Mouse (Mus musculus): ENCODE measurements at regions not wholly inside any gene's neighbourhood (a gene's known extent, or its start where the extent isn't known, plus 50 kb on each side); places are given as distances from the start of the nearest gene placed in this dataset.

DNA sequence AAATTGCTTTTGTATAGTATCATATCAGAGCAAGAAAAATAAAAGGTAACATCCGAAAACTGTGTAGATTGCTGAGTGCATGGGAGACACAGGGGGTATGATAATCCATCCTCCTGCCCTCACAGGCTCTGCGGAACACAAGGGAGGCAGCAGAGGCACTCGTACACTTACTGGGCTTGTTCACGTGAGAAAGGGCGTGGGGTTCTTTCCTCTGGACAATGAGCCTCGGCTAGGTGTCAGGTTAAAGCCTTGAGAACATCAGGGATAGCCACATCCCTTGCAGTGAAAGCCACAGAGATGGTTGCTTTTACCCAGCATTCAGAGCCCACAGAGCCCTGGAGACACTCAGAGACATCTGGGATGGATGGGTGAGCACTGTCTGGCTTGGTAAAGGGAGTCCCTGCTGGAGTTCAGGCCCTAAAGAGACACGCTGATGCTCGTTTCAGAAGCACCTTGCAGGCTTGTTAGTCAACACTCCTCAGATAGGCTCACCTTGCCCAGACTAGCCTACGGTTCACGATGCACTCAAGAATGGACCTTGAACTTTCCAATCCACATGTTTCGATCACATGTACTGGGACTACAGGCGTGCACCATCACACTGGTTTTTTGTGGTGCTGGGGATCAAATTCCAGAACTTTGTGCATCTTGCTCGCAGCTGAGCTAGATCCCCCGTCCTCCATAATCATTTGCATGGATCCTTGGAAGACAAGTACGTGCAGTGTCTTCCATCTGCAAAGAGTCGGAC, 83.5 kb upstream of the Spin1 start:
- DNase-seq = no peak

DNA sequence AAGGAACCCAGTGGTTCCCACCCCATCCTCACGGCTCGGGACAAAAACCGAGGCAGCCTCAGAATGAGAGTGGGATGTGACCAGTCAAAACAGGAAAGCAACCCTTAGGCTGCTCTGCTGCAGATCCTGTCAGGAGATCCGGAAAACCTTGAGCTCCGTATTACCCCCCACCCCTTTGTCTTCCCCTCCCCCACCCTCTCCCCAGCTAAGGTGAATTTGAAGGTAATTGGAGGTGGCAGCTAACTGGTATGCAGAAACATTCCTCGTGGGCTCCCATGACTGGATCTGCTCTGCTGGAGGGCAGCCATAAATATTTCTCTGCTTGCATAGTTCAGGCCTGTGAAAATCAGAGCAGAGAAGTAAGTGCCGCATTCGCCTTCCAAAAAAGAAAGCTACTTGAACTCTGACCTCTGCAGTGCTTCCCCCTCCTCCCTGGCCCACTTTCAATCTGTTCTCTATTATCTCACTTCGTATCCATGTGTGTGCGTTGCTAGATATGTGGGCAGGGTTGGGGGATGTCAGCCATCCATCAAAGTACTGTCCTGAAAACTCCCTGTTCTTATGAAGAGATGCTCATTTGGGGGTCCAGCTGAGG, 82.9 kb upstream of the Spin1 start:
- DNase-seq = peak; percentile 22 to 41

DNA sequence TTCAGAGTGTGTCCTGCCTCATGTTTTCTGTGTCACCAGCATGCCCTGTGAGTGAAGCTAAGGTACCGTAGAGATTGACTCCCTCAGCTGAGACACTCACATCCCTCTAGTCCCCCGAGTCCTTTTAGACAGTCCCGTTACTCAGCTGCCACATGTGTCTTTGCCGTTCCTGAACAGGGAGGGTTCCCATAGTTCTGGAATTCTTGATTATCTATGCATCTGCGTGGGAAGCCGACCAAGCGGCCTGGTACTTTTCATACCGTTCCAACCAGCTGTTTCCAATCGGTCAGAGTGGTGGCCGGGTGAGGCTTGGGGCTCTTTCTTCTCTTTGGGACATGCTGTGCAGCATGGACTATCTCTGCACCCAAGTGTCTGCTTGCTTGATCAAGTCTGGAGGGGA, 82.3 kb upstream of the Spin1 start:
- no peak for DNase-seq

DNA sequence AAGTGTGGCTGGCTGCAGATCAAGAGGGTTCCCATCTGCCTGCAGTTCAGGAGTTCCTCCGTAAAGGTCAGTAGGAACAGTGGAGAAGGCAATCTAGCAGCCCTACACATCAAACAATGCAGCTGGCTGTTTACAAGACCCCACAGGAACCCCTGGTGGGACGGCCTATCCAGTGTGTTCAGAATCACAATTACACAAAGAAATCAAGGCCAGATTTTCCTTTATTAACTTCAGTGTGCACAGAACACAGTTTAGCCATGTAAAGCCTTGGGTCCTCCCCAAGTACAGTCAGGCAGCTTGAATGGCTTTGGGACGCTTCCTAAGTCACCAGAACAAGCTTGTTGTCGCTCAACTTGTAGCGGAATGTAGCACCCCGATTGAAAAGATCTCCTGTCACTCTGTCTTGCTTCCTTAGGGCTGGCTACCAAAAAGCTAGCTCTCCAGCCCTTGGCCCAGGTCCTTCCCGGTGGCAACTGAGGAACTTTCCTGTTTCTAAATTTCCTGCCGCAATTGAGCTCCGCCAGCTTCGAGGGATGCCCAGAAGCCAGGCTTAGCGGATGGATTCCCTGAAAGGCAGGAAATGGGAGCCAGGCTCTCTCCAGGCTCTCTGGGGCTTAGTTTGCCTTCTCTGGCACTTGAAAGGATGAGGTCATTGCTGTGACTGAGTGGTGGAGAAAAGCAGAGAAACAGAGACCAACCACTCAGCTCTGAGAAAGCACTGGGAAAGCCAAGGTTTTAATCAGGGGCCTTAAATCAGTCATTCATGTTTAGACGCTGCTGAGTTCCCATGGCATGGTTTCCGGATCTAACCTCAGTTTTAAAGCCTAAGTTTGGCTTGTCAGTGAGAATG, 78.1 kb upstream of the Spin1 start:
- peak; percentile 49 to 56 for DNase-seq

DNA sequence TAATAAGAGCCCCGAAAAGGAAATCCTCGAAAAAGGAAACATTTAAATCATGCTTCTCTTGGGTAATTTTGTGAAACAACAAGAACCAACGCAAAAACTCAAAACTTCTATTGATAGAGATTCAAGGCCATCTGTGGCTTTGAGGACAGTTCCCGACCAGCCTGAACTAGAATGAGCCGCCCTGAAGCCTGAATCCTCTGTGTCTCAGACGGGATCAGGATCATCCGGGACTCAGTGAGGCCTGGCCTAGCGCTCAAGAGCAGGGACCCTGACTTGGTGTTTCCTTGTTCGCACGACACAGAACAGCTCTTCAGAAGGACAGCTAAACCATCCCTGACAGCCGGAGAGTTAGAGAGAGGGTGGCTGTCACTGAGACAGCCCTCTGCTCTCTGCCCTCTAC, 77.4 kb upstream of the Spin1 start:
- no peak for DNase-seq

DNA sequence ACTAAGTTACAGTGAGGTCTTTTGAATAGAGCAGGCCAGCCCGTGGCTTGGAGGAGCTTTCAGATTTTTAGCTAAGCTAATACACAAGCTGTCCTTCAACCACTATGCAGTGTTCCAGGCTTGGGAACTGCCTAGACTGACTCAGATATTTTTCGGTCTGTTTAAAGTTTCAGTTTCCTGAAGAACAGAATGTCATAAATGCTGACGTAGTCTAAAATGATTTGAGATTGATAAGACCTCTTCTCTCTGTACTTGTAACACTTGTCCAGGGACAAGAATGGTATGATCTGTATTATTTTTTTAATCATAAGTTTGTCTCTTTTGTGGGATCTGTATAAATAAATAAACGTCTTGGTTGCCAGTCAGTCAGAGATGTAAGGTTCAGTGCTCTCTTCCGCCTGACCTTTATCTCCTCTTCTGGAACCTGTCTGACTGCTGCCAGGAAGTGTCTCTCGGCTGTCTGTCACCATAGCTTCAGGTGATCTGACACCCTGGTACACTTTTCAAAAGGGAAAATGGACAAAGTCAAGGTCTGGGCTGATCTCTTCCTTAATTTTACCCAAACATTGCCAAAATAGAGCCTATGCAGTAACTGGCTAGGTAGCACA, 74.3 kb upstream of the Spin1 start:
- DNase-seq = no peak

DNA sequence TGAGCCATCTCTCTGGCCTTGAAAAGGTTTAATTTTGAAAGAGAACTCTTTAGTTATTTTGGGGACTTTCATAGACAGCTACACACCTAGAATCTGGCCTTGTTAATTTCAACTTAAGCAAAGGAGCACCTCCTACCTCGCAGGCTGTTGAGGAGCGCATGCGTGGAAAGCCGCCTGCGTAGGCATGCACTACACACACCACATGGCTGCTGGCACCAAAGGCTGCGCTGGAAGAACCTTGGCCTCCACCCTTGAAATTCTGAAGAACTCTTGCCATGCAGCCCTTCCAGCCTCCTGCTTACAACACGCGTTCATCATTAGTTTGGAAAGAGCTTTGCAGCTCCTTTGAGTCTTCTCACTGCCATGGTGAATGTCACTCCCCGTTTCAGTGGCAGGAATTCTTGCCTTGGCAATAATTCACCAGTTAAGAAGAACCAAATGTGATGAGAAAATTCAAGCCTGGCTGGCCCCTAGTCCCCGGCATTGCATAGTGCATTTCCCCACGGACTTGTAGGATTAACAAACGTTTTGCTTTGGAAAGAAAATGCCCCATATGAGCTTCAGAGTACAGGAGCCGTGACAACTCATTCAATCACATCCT, 62.7 kb upstream of the Spin1 start:
- peak; percentile 29 to 48 for DNase-seq

DNA sequence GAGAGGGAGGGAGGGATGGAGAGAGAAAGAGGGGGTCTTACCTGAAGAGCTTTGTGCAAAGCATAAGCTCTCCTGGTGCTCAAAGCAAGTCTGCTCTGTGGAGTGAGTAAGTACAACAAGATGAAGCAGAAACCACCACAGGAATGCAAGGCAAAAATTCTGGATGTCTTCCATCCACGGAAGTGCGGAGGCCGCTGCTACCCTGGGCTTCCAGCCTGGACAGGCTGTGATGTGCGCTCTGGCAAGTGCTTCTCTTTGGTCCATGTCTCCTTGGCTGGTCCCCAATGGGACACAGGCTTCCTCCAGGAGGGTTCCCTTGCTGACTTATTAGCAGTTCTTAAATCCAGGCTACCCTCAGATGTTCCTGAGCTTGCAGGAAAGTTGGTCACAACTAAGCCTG, 61.7 kb upstream of the Spin1 start:
- DNase-seq = peak in 1 of 2 experiments; percentile 19

DNA sequence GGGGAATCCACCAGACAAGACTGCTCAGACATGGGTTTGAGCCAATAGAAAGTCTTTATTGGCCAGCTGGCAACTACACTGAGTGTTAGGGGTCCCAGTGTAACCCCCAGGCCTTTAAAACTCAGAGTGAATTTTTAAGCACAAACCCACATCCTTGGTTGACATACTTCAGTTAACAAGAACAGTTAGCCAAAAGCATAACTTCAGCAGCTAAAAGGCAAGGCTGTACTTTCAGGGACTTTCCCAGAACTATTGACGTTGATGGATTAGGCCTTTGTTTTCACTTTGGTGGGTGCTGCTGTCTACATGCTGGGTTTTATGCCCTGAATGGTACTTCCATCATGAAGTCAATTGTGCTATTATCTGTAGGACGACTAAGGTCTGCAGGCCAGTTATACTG, 59.6 kb upstream of the Spin1 start:
- no peak for DNase-seq

DNA sequence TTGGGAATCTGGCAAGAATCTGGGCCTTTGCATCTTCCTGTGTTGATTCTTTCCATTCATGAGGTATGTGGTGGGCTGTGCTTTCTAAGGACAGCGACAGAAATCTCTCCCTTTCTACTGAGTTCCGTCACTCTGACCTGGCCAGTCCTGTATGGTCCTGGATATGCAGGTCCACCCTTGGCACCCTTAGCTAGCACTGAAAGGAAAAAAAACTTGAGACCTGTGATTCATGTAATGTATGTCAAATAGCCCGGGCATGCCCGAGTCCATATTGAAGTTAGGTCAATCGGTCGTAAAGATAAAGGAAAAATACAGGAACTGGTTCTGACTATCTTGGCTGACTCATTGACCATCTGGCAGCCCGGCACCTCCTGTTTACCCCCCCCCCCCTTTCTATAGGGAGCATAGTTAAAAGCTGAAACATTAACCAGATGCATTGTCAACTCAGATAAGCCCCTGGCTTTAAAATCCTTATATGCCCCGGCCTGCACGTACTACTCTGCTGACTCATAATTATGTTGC, 57.7 kb upstream of the Spin1 start:
- DNase-seq = no peak
